Comparison of ENCODE assay signal across 9 mouse cellular contexts in the genomic region with DNA sequence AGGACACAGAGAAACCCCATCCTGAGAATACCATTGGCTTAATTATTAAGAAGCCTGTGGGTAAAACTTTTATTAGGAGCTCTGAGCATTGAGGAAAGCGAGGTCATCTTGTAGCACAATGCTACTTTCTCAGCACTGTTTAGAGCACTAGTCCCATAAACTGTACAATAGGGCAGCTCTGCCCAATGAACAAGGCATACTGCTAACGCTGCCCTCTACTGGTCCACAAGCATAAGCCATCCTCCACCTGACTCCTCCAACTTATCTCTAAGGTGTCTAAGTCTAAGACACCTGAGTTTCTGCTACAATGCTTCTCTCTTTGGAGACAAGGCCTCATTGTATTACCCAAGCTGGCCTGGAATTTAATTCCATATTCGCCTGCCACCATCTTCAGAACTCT. TPM values are rescaled to one million over a fixed set of nuclear protein-coding genes. Genes with fewer than 3 reads are reported as not detected.
DNase-seq lines count a peak whose midpoint lies in the region; ATAC-seq lines count a peak whose summit lies in the region.
"Had no signal": no experiment of that assay in that cellular context is flagged by ENCODE, and none has a peak within 500 bp of the region (broad histone marks: within the 10 kb centered on the region; RNA-seq: fewer than 3 reads in every experiment).

No protein-coding gene starts in this region.

- no peaks in the 10 kb centered on the region for H3K9me3 ChIP-seq in neural tube, embryonic 14.5 days (ENCODE audit: control insufficient read depth, low read length)
- H3K9me3 ChIP-seq in neural tube, embryonic 15.5 days (replicated peaks) = no peaks in the 10 kb centered on the region
- H3K9me3 ChIP-seq: heart, embryonic 13.5 days had no signal

- no peak overlapping the region for H3K4me2 ChIP-seq in neural tube, embryonic 14.5 days (ENCODE audit: low read depth, low read length)
- no peak overlapping the region for H3K4me2 ChIP-seq in neural tube, embryonic 15.5 days
- H3K4me2 ChIP-seq: heart, embryonic 13.5 days had no signal

- H3K27ac ChIP-seq in neural tube, embryonic 14.5 days (ENCODE audit: low read depth, low read length) = no peak overlapping the region
- no peak overlapping the region for H3K27ac ChIP-seq in neural tube, embryonic 15.5 days (replicated peaks)
- H3K27ac ChIP-seq: heart, embryonic 13.5 days had no signal

- no peak overlapping the region for H3K4me3 ChIP-seq in neural tube, embryonic 14.5 days (ENCODE audit: low read depth, low read length)
- H3K4me3 ChIP-seq in neural tube, embryonic 15.5 days (replicated peaks) = no peak overlapping the region
- H3K4me3 ChIP-seq: heart, embryonic 13.5 days had no signal

- peaks cover 62% of the 10 kb centered on the region for H3K36me3 ChIP-seq in neural tube, embryonic 14.5 days (ENCODE audit: control insufficient read depth, insufficient read depth, low read length)
- peaks cover 67% of the 10 kb centered on the region for H3K36me3 ChIP-seq in neural tube, embryonic 15.5 days
- peaks cover 7% of the 10 kb centered on the region for H3K36me3 ChIP-seq in splenic B cell, adult 2 months (ENCODE audit: control insufficient read depth, insufficient read depth, low read length, poor library complexity, severe bottlenecking)

- no peaks in the 10 kb centered on the region for H3K27me3 ChIP-seq in neural tube, embryonic 14.5 days (ENCODE audit: control insufficient read depth, insufficient read depth, low read length)
- no peaks in the 10 kb centered on the region for H3K27me3 ChIP-seq in neural tube, embryonic 15.5 days (replicated peaks)
- no peaks in the 10 kb centered on the region for H3K27me3 ChIP-seq in splenic B cell, adult 2 months (ENCODE audit: control insufficient read depth, insufficient read depth, low read length, poor library complexity, severe bottlenecking)
- H3K27me3 ChIP-seq: heart, embryonic 13.5 days had no signal

- peak; percentile 57 to 71 for DNase-seq in cerebellum, postnatal 10 days
- DNase-seq in cerebellum, adult 9-11 months = no peak
- DNase-seq in kidney, postnatal 25 days = peak; percentile 40 to 60
- peak; percentile 81 for DNase-seq in splenic B cell, adult 2 months (ENCODE audit: low read depth, low spot score)
- no peak for DNase-seq in heart, postnatal 4 days
- no peak for DNase-seq in left cerebral cortex, postnatal 36 days (ENCODE audit: low spot score in 2 of 2)

- no peak overlapping the region for H3K9ac ChIP-seq in neural tube, embryonic 14.5 days (replicated peaks; ENCODE audit: low read depth, low read length)
- H3K9ac ChIP-seq in neural tube, embryonic 15.5 days (replicated peaks) = no peak overlapping the region
- H3K9ac ChIP-seq: heart, embryonic 13.5 days had no signal

- WGBS in neural tube, embryonic 14.5 days = 77% methylated on average over 3 of the region's 3 CpGs
- WGBS in neural tube, embryonic 15.5 days = 76% methylated on average over 3 of the region's 3 CpGs

- ATAC-seq in neural tube, embryonic 14.5 days (ENCODE audit: low read depth) = peak; percentile 53; the same call in 1 of the 2 replicates
- no peak for ATAC-seq in neural tube, embryonic 15.5 days (ENCODE audit: low FRiP score)

- intact Hi-C loops in left cerebral cortex, postnatal 36 days (cut with DNase I) = no loop called here

- H3K4me1 ChIP-seq in neural tube, embryonic 14.5 days (ENCODE audit: control insufficient read depth, insufficient read depth, low read length) = no peaks in the 10 kb centered on the region
- no peaks in the 10 kb centered on the region for H3K4me1 ChIP-seq in neural tube, embryonic 15.5 days

RNA-seq across cellular contexts. Expression of a gene that starts 9.7 kb away (rescaled TPM):
- 28.1 and 31.3 TPM in 2 replicates for polyA plus RNA-seq in neural tube, embryonic 14.5 days (2014; fragmentation: Nextera tagmentation; extraction: Ambion mirVana)
- polyA plus RNA-seq in neural tube, embryonic 15.5 days (2015; fragmentation: Nextera tagmentation; extraction: Ambion mirVana) = 41.3 and 43.5 TPM in 2 replicates
- 10 to 100 TPM; 78.1 to 84.9 TPM for total RNA-seq in heart, postnatal 4 days (2021)
- 100 to 1,000 TPM in 1 of 2 experiments, 10 to 100 TPM in 1; 89.4 to 135 TPM for total RNA-seq in left cerebral cortex, postnatal 36 days (2021)

RNA-seq across cellular contexts. Expression of a gene that starts 17.2 kb away (rescaled TPM):
- polyA plus RNA-seq in neural tube, embryonic 14.5 days (2014; fragmentation: Nextera tagmentation; extraction: Ambion mirVana) = 21.4 and 24.9 TPM in 2 replicates
- 21.7 and 24.6 TPM in 2 replicates for polyA plus RNA-seq in neural tube, embryonic 15.5 days (2015; fragmentation: Nextera tagmentation; extraction: Ambion mirVana)
- 10 to 100 TPM; 16.2 to 17.5 TPM for total RNA-seq in heart, postnatal 4 days (2021)
- total RNA-seq in left cerebral cortex, postnatal 36 days (2021) = 10 to 100 TPM; 11.4 to 15.5 TPM

RNA-seq across cellular contexts. Expression of a gene that starts 26.5 kb away (rescaled TPM):
- polyA plus RNA-seq in neural tube, embryonic 14.5 days (2014; fragmentation: Nextera tagmentation; extraction: Ambion mirVana) = 30.9 and 46.7 TPM in 2 replicates
- polyA plus RNA-seq in neural tube, embryonic 15.5 days (2015; fragmentation: Nextera tagmentation; extraction: Ambion mirVana) = 37.9 and 39.3 TPM in 2 replicates
- 1 to 10 TPM; 1.5 to 2.8 TPM for total RNA-seq in heart, postnatal 4 days (2021)
- 10 to 100 TPM; 17.7 to 19.5 TPM for total RNA-seq in left cerebral cortex, postnatal 36 days (2021)

RNA-seq across cellular contexts. Expression of a gene that starts 31.9 kb away (rescaled TPM):
- 7.8 and 8.4 TPM in 2 replicates for polyA plus RNA-seq in neural tube, embryonic 14.5 days (2014; fragmentation: Nextera tagmentation; extraction: Ambion mirVana)
- 7.9 and 8.8 TPM in 2 replicates for polyA plus RNA-seq in neural tube, embryonic 15.5 days (2015; fragmentation: Nextera tagmentation; extraction: Ambion mirVana)
- 10 to 100 TPM; 20.3 to 21.7 TPM for total RNA-seq in heart, postnatal 4 days (2021)
- 1 to 10 TPM; 6.3 to 7.1 TPM for total RNA-seq in left cerebral cortex, postnatal 36 days (2021)

RNA-seq across cellular contexts. Expression of a gene that starts 32.0 kb away (rescaled TPM):
- 40.5 and 49.4 TPM in 2 replicates for polyA plus RNA-seq in neural tube, embryonic 14.5 days (2014; fragmentation: Nextera tagmentation; extraction: Ambion mirVana)
- 29.9 and 31.0 TPM in 2 replicates for polyA plus RNA-seq in neural tube, embryonic 15.5 days (2015; fragmentation: Nextera tagmentation; extraction: Ambion mirVana)
- total RNA-seq in heart, postnatal 4 days (2021) = 10 to 100 TPM; 26.9 to 28.7 TPM
- 10 to 100 TPM; 39.3 to 42.9 TPM for total RNA-seq in left cerebral cortex, postnatal 36 days (2021)

Comparison
In these comparisons a context has a peak if more than half of its experiments do, and no peak if none do; other contexts are left out.
1. DNase-seq: peak in cerebellum, postnatal 10 days (2 of 2), kidney, postnatal 25 days (2 of 2) and splenic B cell, adult 2 months (single experiment); none in cerebellum, adult 9-11 months (single experiment), heart, postnatal 4 days (single experiment) and left cerebral cortex, postnatal 36 days (0 of 2).
2. RNA of a gene that starts 26.5 kb away (total RNA-seq): 17.7 to 19.5 TPM in left cerebral cortex, postnatal 36 days; 1.5 to 2.8 TPM in heart, postnatal 4 days; every median in the first group is over 4 times any median in the second.